In the genomic region with DNA sequence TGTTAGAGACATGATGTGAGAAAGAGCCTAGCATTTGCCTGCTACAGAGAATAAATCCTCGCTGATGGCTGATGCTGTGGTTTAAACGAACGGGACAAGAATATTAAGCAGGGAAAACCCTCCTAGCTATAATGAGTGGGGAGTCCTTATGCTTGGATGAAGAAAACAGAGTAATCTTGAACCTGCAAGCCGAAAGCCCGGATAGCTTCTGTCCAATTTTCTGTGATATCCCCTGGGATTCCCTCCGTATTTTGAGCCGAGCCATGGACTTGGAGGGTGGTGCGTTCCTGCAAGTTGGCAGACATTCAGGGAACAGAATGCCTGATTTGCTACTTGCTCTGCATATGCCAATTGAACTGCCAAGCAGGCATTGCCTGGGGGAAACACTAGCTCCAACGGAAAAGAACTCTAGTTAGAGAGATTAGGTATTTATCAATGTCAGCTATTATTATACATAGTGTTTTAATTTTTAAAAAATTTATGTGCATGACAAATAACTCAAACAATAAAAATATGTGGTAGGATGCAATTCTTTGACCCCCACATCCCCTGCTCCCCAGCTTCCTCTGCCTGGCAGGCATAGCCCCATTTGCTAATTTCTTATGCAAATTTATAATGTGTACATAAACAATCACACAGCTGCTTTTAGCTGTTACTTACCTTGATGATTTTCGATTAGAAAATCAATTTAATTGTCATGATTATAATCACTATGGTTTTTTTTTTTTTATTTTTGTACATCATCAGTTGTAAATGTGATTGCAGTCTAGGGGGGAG, we compare ENCODE assay signal across 8 mouse cellular contexts.
DNase-seq lines count a peak whose midpoint lies in the region; ATAC-seq and TF ChIP-seq lines count a peak whose summit lies in the region.

No protein-coding gene starts in this region.

- no peak for TF ChIP-seq CTCF in hindbrain, postnatal 0 days (IDR thresholded peaks at IDR 0.05; ENCODE audit: low read depth)
- TF ChIP-seq CTCF in gastrocnemius, adult 2 months (IDR thresholded peaks at IDR 0.05) = no peak

- 39% methylated on average over 10 of the region's 10 CpGs for WGBS in forebrain, embryonic 13.5 days
- WGBS in forebrain, embryonic 11.5 days = 74% methylated on average over 10 of the region's 10 CpGs
- WGBS in hindbrain, postnatal 0 days = 10% methylated on average over 10 of the region's 10 CpGs

- H3K4me2 ChIP-seq in forebrain, embryonic 13.5 days = peak overlapping the region; percentile 43
- H3K4me2 ChIP-seq in forebrain, embryonic 11.5 days (ENCODE audit: low read depth, low read length, severe bottlenecking) = no peak overlapping the region
- H3K4me2 ChIP-seq in hindbrain, postnatal 0 days (ENCODE audit: low read depth, low read length) = peak overlapping the region; percentile 41

- H3K4me3 ChIP-seq in forebrain, embryonic 13.5 days = 0 out of 2 replicates have a peak overlapping the region, but pooled peaks have one; percentile 13
- H3K4me3 ChIP-seq in forebrain, embryonic 11.5 days (ENCODE audit: low read depth, low read length) = no peak overlapping the region
- H3K4me3 ChIP-seq in hindbrain, postnatal 0 days (ENCODE audit: low read length) = peak overlapping the region; percentile 1; the same call in 1 of the 2 replicates
- no peak overlapping the region for H3K4me3 ChIP-seq in gastrocnemius, adult 2 months

- H3K27ac ChIP-seq in forebrain, embryonic 13.5 days = peak overlapping the region; percentile 80
- no peak overlapping the region for H3K27ac ChIP-seq in forebrain, embryonic 11.5 days (ENCODE audit: low read depth, low read length)
- peak overlapping the region; percentile 62 for H3K27ac ChIP-seq in hindbrain, postnatal 0 days
- no peak overlapping the region for H3K27ac ChIP-seq in gastrocnemius, adult 2 months

- no peak for DNase-seq in forebrain, embryonic 11.5 days (ENCODE audit: low spot score)
- peak; percentile 67 to 76 for DNase-seq in cerebellum, adult 18-20 months
- DNase-seq in hindbrain, postnatal 0 days (ENCODE audit: low spot score) = peak; percentile 93
- DNase-seq in left cerebral cortex, postnatal 4 days = peak; percentile 85
- DNase-seq in urinary bladder, postnatal 10 days (ENCODE audit: low spot score) = no peak
- DNase-seq in embryo, embryonic 10 days (ENCODE audit: low spot score) = no peak
- no peak for DNase-seq in gastrocnemius, adult 2 months

- no peak overlapping the region for H3K9ac ChIP-seq in forebrain, embryonic 13.5 days
- no peak overlapping the region for H3K9ac ChIP-seq in forebrain, embryonic 11.5 days (ENCODE audit: low read length)
- no peak overlapping the region for H3K9ac ChIP-seq in hindbrain, postnatal 0 days (replicated peaks; ENCODE audit: low read length)

- H3K36me3 ChIP-seq in forebrain, embryonic 13.5 days (ENCODE audit: poor library complexity, severe bottlenecking) = no peaks in the 10 kb centered on the region
- H3K36me3 ChIP-seq in forebrain, embryonic 11.5 days (ENCODE audit: control insufficient read depth, insufficient read depth, low read length) = no peaks in the 10 kb centered on the region
- no peaks in the 10 kb centered on the region for H3K36me3 ChIP-seq in hindbrain, postnatal 0 days (ENCODE audit: insufficient read depth, low read length)

- peaks cover 12% of the 10 kb centered on the region for H3K4me1 ChIP-seq in forebrain, embryonic 13.5 days
- H3K4me1 ChIP-seq in forebrain, embryonic 11.5 days (replicated peaks; ENCODE audit: control insufficient read depth, insufficient read depth, low read length) = no peaks in the 10 kb centered on the region
- no peaks in the 10 kb centered on the region for H3K4me1 ChIP-seq in hindbrain, postnatal 0 days (ENCODE audit: insufficient read depth, low read length)

- H3K9me3 ChIP-seq in forebrain, embryonic 13.5 days (replicated peaks) = no peaks in the 10 kb centered on the region
- no peaks in the 10 kb centered on the region for H3K9me3 ChIP-seq in forebrain, embryonic 11.5 days (ENCODE audit: control insufficient read depth, low read length)
- no peaks in the 10 kb centered on the region for H3K9me3 ChIP-seq in hindbrain, postnatal 0 days (ENCODE audit: low read length)

- intact Hi-C loops in left cerebral cortex, postnatal 4 days (cut with DNase I) = no loop called here
- intact Hi-C loops in gastrocnemius, adult 2 months (cut with DNase I) = no loop called here

- H3K27me3 ChIP-seq in forebrain, embryonic 13.5 days = no peaks in the 10 kb centered on the region
- no peaks in the 10 kb centered on the region for H3K27me3 ChIP-seq in forebrain, embryonic 11.5 days (ENCODE audit: control insufficient read depth, insufficient read depth, low read length)
- H3K27me3 ChIP-seq in hindbrain, postnatal 0 days (ENCODE audit: insufficient read depth, low read length) = no peaks in the 10 kb centered on the region

- ATAC-seq in forebrain, embryonic 13.5 days = peak; percentile 95
- ATAC-seq in forebrain, embryonic 11.5 days (replicated peaks; ENCODE audit: low FRiP score) = no peak
- peak; percentile 95 for ATAC-seq in hindbrain, postnatal 0 days

Comparison
In these comparisons a context has a peak if more than half of its experiments do, and no peak if none do; other contexts are left out.
1. H3K27ac ChIP-seq: peak in forebrain, embryonic 13.5 days (single experiment) and hindbrain, postnatal 0 days (single experiment); none in forebrain, embryonic 11.5 days (single experiment) and gastrocnemius, adult 2 months (single experiment).
2. H3K4me3 ChIP-seq: peak in forebrain, embryonic 13.5 days (single experiment) and hindbrain, postnatal 0 days (single experiment); none in forebrain, embryonic 11.5 days (single experiment) and gastrocnemius, adult 2 months (single experiment).
3. DNase-seq: peak in cerebellum, adult 18-20 months (2 of 2), hindbrain, postnatal 0 days (single experiment) and left cerebral cortex, postnatal 4 days (single experiment); none in forebrain, embryonic 11.5 days (single experiment), urinary bladder, postnatal 10 days (single experiment), embryo, embryonic 10 days (single experiment) and gastrocnemius, adult 2 months (single experiment).